Mouse (Mus musculus): ENCODE measurements at regions not wholly inside any gene's neighbourhood (a gene's known extent, or its start where the extent isn't known, plus 50 kb on each side); places are given as distances from the start of the nearest gene placed in this dataset.
"Not testable (repeated sequence)": the region's sequence is repeated elsewhere in the genome, so short reads cannot be mapped to it uniquely, and the experiment has no call there.

GRCm38 (mm10) chr4:114296380-114296779 lies 110.1 kb upstream of the Trabd2b start:
- Histone ChIP-seq H3K27me3 (ENCODE audit: insufficient read depth, low read length) (no peaks in the 10 kb centered on the region), H3K27ac (ENCODE audit: low read depth, low read length) (no peak overlapping the region), H3K4me3 (ENCODE audit: low read depth, low read length) (no peak overlapping the region), H3K9ac (replicated peaks; ENCODE audit: low read length, poor library complexity, severe bottlenecking) (no peak overlapping the region), H3K36me3 (ENCODE audit: insufficient read depth, low read length) (no peaks in the 10 kb centered on the region), H3K4me2 (ENCODE audit: low read depth, low read length, poor library complexity, severe bottlenecking) (no peak overlapping the region), H3K4me1 (ENCODE audit: insufficient read depth, low read length) (no peaks in the 10 kb centered on the region), H3K9me3 (ENCODE audit: low read length) (no peaks in the 10 kb centered on the region)
- no peak for ATAC-seq (ENCODE audit: low FRiP score)
- TF ChIP-seq CTCF (IDR thresholded peaks at IDR 0.05), result peak; percentile 55
- DNase-seq (ENCODE audit: low spot score), result peak; percentile 27

- H3K9ac ChIP-seq (replicated peaks; ENCODE audit: low read length, poor library complexity, severe bottlenecking); ATAC-seq (ENCODE audit: low FRiP score); H3K36me3 ChIP-seq (ENCODE audit: insufficient read depth, low read length); H3K4me2 ChIP-seq (ENCODE audit: low read depth, low read length, poor library complexity, severe bottlenecking); H3K4me1 ChIP-seq (ENCODE audit: insufficient read depth, low read length); H3K27ac ChIP-seq (ENCODE audit: low read depth, low read length); H3K27me3 ChIP-seq (ENCODE audit: insufficient read depth, low read length); DNase-seq (ENCODE audit: low spot score); H3K4me3 ChIP-seq (ENCODE audit: low read depth, low read length); H3K9me3 ChIP-seq (ENCODE audit: low read length): not testable (repeated sequence)
- WGBS, result 79% methylated on average over 1 of the region's 1 CpGs
These were observed 108.0 kb upstream of the Trabd2b start for GRCm38 (mm10) chr4:114298517-114298916.

GRCm38 (mm10) chr4:114300390-114301012 lies 106.0 kb upstream of the Trabd2b start:
- peak; percentile 81 for TF ChIP-seq CTCF (IDR thresholded peaks at IDR 0.05)
- H3K4me1 ChIP-seq (ENCODE audit: insufficient read depth, low read length), result no peaks in the 10 kb centered on the region
- WGBS, result 38% methylated on average over 3 of the region's 3 CpGs
- peak; percentile 49; the same call in 1 of the 2 replicates for ATAC-seq (ENCODE audit: low FRiP score)
- DNase-seq (ENCODE audit: low spot score), result peak; percentile 49
- H3K9me3 ChIP-seq (ENCODE audit: low read length), result no peaks in the 10 kb centered on the region
- H3K4me3 ChIP-seq (ENCODE audit: low read depth, low read length), result no peak overlapping the region
- H3K4me2 ChIP-seq (ENCODE audit: low read depth, low read length, poor library complexity, severe bottlenecking), result no peak overlapping the region
- no peaks in the 10 kb centered on the region for H3K27me3 ChIP-seq (ENCODE audit: insufficient read depth, low read length)
- no peaks in the 10 kb centered on the region for H3K36me3 ChIP-seq (ENCODE audit: insufficient read depth, low read length)
- no peak overlapping the region for H3K27ac ChIP-seq (ENCODE audit: low read depth, low read length)
- no peak overlapping the region for H3K9ac ChIP-seq (replicated peaks; ENCODE audit: low read length, poor library complexity, severe bottlenecking)

- no peaks in the 10 kb centered on the region for H3K9me3 ChIP-seq (ENCODE audit: low read length)
- H3K4me3 ChIP-seq (ENCODE audit: low read depth, low read length), result no peak overlapping the region
- WGBS, result 75% methylated on average over 1 of the region's 1 CpGs
- no peaks in the 10 kb centered on the region for H3K4me1 ChIP-seq (ENCODE audit: insufficient read depth, low read length)
- H3K27ac ChIP-seq (ENCODE audit: low read depth, low read length), result no peak overlapping the region
- H3K4me2 ChIP-seq (ENCODE audit: low read depth, low read length, poor library complexity, severe bottlenecking), result no peak overlapping the region
- H3K9ac ChIP-seq (replicated peaks; ENCODE audit: low read length, poor library complexity, severe bottlenecking), result no peak overlapping the region
- no peaks in the 10 kb centered on the region for H3K36me3 ChIP-seq (ENCODE audit: insufficient read depth, low read length)
- no peaks in the 10 kb centered on the region for H3K27me3 ChIP-seq (ENCODE audit: insufficient read depth, low read length)
- DNase-seq (ENCODE audit: low spot score) (no peak), ATAC-seq (ENCODE audit: low FRiP score) (no peak)
- TF ChIP-seq CTCF (IDR thresholded peaks at IDR 0.05), result no peak
These were observed 101.9 kb upstream of the Trabd2b start for GRCm38 (mm10) chr4:114304654-114305053.

- no peak for DNase-seq (ENCODE audit: low spot score)
- Histone ChIP-seq H3K4me2 (ENCODE audit: low read depth, low read length, poor library complexity, severe bottlenecking) (no peak overlapping the region), H3K27ac (ENCODE audit: low read depth, low read length) (no peak overlapping the region), H3K4me1 (ENCODE audit: insufficient read depth, low read length) (no peaks in the 10 kb centered on the region), H3K9me3 (ENCODE audit: low read length) (no peaks in the 10 kb centered on the region), H3K27me3 (ENCODE audit: insufficient read depth, low read length) (no peaks in the 10 kb centered on the region), H3K36me3 (ENCODE audit: insufficient read depth, low read length) (no peaks in the 10 kb centered on the region), H3K9ac (replicated peaks; ENCODE audit: low read length, poor library complexity, severe bottlenecking) (no peak overlapping the region), H3K4me3 (ENCODE audit: low read depth, low read length) (no peak overlapping the region)
- ATAC-seq (ENCODE audit: low FRiP score), result no peak
- 46% methylated on average over 1 of the region's 1 CpGs for WGBS
- peak; percentile 12; the same call in 1 of the 2 replicates for TF ChIP-seq CTCF (IDR thresholded peaks at IDR 0.05)
These were observed 99.0 kb upstream of the Trabd2b start for GRCm38 (mm10) chr4:114307491-114307890.

- WGBS, result 8% methylated on average over 1 of the region's 1 CpGs
- Histone ChIP-seq H3K4me1 (ENCODE audit: insufficient read depth, low read length) (no peaks in the 10 kb centered on the region), H3K4me3 (ENCODE audit: low read depth, low read length) (no peak overlapping the region), H3K27ac (ENCODE audit: low read depth, low read length) (no peak overlapping the region), H3K36me3 (ENCODE audit: insufficient read depth, low read length) (no peaks in the 10 kb centered on the region), H3K9ac (replicated peaks; ENCODE audit: low read length, poor library complexity, severe bottlenecking) (no peak overlapping the region), H3K9me3 (ENCODE audit: low read length) (no peaks in the 10 kb centered on the region), H3K27me3 (ENCODE audit: insufficient read depth, low read length) (no peaks in the 10 kb centered on the region), H3K4me2 (ENCODE audit: low read depth, low read length, poor library complexity, severe bottlenecking) (no peak overlapping the region)
- no peak for ATAC-seq (ENCODE audit: low FRiP score)
- TF ChIP-seq CTCF (IDR thresholded peaks at IDR 0.05), result peak; percentile 82
- DNase-seq (ENCODE audit: low spot score), result peak; percentile 20
These were observed 98.0 kb upstream of the Trabd2b start for GRCm38 (mm10) chr4:114308518-114308917.
